Mouse (Mus musculus) embryonic facial prominence, embryonic 13.5 days (tissue): ENCODE data around the gene Tars. TPM values are rescaled to one million over a fixed set of nuclear protein-coding genes. Genes with fewer than 3 reads are reported as not detected.

Experiments
- ATAC-seq: fragments of 200-750 bp; cut with Nextera tagmentation; 2 replicates; pipeline ENCODE4 v1.8.0; 2017; ENCODE audit warnings: low read depth; ENCODE audit not compliant: insufficient number of reproducible peaks, insufficient read depth, low FRiP score, low TSS enrichment
- H3K27ac ChIP-seq: fragments of 300-500 bp; sonication (generic); 2 replicates; pipeline ENCODE4 v1.5.1; 2015; ENCODE audit warnings: moderate library complexity, mild to moderate bottlenecking, inconsistent platforms
- H3K27me3 ChIP-seq: fragments of 300-500 bp; sonication (generic); 2 replicates; pipeline ENCODE4 v1.6.1; 2015; ENCODE audit warnings: mild to moderate bottlenecking, inconsistent platforms
- H3K36me3 ChIP-seq: fragments of 300-500 bp; sonication (generic); 2 replicates; pipeline ENCODE4 v1.6.1; 2015; ENCODE audit warnings: mild to moderate bottlenecking, inconsistent platforms
- H3K4me1 ChIP-seq: fragments of 300-500 bp; sonication (generic); 2 replicates; pipeline ENCODE4 v1.6.1; 2015; ENCODE audit warnings: inconsistent platforms
- H3K4me2 ChIP-seq: fragments of 300-500 bp; sonication (generic); 2 replicates; pipeline ENCODE4 v1.6.1; 2015; ENCODE audit warnings: moderate library complexity, mild to moderate bottlenecking, inconsistent platforms
- H3K4me3 ChIP-seq: fragments of 300-500 bp; sonication (generic); 2 replicates; pipeline ENCODE4 v1.5.1; 2015; ENCODE audit warnings: mild to moderate bottlenecking, inconsistent platforms
- H3K9ac ChIP-seq: fragments of 300-500 bp; sonication (generic); 2 replicates; pipeline ENCODE4 v1.6.1; 2015; ENCODE audit warnings: mild to moderate bottlenecking, inconsistent platforms
- H3K9me3 ChIP-seq: fragments of 300-500 bp; sonication (generic); 2 replicates; pipeline ENCODE4 v1.6.1; 2016; ENCODE audit warnings: inconsistent platforms
- WGBS: fragments of 180-500 bp; shearing (Covaris S2); methylation state at CpG from one replicate; pipeline ENCODE4 v1.1.7; 2015; ENCODE audit warnings: mixed read lengths; 5-methylcytosine and 5-hydroxymethylcytosine counted together
- polyA plus RNA-seq: library from polyadenylated mRNA; unstranded; fragments of >200 nt; fragmentation: Nextera tagmentation; extraction: Ambion mirVana; gene quantifications from 2 replicates; pipeline ENCODE4 v1.2.1, GENCODE M21; 2015

The Tars gene
- polyA plus RNA-seq, 1 experiment from 2014 or later, result 64.0 TPM

DNA sequence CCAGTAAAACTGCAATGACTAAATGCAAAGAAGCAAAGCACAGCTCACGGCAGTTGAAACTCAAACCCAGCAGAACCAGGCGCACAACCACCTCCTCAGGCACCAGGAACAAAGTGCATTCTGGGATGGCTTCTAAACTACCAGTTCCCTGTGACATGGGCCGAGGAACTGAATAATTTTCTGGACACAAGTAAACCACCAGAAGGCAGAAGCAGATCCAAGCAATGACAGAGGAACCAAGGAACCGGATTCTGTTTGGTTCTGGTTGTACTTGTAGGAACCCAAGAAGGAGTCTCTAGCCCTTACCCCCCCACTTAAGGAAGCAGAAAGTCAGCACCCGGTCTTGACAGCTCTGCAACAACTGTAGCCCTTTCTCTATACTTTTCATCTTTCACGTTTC, 3.0 kb downstream of the Tars start:
- Histone ChIP-seq H3K9ac (no peak overlapping the region), H3K4me1 (peaks cover 16% of the 10 kb centered on the region), H3K27me3 (no peaks in the 10 kb centered on the region), H3K27ac (no peak overlapping the region), H3K9me3 (no peaks in the 10 kb centered on the region), H3K4me3 (no peak overlapping the region), H3K4me2 (no peak overlapping the region), H3K36me3 (peaks cover 45% of the 10 kb centered on the region)
- 90% methylated on average over 6 of the region's 6 CpGs for WGBS
- no peak for ATAC-seq

DNA sequence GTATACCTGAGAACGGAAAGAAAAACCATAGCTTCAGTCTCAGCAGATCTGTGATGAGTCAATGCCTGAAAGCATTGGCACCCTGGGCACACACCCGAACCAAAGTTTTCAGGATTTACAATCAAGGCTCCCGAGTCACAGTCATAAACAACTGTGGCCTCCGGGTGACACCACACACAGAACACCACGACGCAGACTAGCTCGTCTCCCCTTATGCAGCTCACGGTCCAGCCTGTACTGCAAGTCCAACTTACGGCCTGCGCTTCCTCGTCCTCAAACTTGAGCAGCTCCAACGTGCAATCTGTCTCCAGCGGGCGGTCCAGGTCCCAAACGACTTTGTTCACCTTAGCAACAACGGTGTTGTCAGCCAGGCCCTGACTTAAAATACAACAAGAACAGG, 6.6 kb downstream of the Tars start:
- Histone ChIP-seq H3K9ac (no peak overlapping the region), H3K9me3 (no peaks in the 10 kb centered on the region), H3K4me2 (no peak overlapping the region), H3K27me3 (no peaks in the 10 kb centered on the region), H3K36me3 (peaks cover 79% of the 10 kb centered on the region), H3K4me1 (peaks cover 4% of the 10 kb centered on the region; the same call in 1 of the 2 replicates), H3K4me3 (no peak overlapping the region), H3K27ac (no peak overlapping the region)
- ATAC-seq, result no peak
- WGBS, result 95% methylated on average over 16 of the region's 16 CpGs

DNA sequence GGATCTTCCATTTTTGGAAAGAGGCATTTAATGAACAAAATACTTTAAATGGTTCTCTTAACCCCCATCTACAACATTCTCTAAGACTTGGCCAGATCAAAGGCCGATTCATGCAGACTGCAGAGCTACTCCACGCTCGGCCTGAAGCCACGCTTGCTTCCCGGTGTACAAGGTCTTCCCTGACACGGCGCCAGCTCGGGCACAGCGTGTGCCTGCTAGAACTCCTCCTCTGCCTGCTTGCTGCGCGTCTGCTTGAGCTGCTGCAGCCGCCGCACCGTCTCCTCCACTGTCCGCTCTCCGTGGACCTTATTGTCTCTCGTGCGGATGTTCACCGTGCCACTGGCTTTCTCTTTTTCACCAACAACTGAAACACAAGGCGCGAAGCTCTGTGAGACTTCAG, 15.7 kb downstream of the Tars start:
- no peak overlapping the region for H3K4me3 ChIP-seq
- H3K36me3 ChIP-seq, result peaks cover 63% of the 10 kb centered on the region
- no peak overlapping the region for H3K9ac ChIP-seq
- no peak overlapping the region for H3K4me2 ChIP-seq
- H3K4me1 ChIP-seq, result no peaks in the 10 kb centered on the region
- 94% methylated on average over 21 of the region's 21 CpGs for WGBS
- no peak overlapping the region for H3K27ac ChIP-seq
- no peaks in the 10 kb centered on the region for H3K27me3 ChIP-seq
- ATAC-seq, result no peak
- no peaks in the 10 kb centered on the region for H3K9me3 ChIP-seq

DNA sequence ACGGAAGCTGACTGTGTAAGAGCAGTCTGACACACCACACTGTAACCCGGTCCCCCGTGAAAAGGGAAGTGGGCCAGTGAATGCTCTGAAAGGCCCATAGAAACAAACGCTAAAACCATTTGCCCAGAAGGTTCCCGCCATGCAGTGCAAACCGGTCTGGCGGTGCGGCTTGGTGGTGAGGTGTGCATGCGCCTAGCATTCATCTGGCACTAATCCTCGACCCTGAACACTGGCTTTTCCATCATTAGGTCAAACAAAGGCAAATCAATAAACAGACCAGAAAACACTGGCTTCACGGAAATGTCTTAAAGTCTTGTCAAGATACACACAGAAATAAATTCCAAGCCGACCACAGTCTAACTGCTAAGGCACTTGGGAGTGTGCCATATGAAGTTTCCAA, 16.9 kb downstream of the Tars start:
- no peaks in the 10 kb centered on the region for H3K27me3 ChIP-seq
- no peaks in the 10 kb centered on the region for H3K9me3 ChIP-seq
- 86% methylated on average over 12 of the region's 12 CpGs for WGBS
- no peaks in the 10 kb centered on the region for H3K4me1 ChIP-seq
- no peak overlapping the region for H3K4me2 ChIP-seq
- H3K4me3 ChIP-seq, result no peak overlapping the region
- no peak for ATAC-seq
- H3K9ac ChIP-seq, result no peak overlapping the region
- H3K27ac ChIP-seq, result no peak overlapping the region
- peaks cover 51% of the 10 kb centered on the region for H3K36me3 ChIP-seq

DNA sequence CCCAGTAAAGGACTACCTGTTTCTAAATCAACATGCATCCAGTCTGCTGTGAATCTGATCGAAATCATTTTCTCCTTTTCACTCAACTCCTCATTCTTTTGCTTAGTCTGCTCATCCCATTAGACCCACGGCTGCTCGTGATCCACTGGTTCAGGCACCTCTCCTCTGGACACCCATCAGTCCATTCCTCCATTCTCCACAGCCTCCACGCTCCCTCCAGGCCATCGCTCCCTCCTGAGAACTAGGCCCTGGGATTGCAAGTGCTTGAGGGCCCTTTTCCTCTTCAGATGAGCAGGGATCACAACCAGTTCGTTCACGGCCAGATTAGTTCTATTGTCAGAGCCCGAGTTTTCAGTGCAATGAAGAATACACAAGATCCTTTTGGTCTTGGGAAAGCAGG, 18.8 kb downstream of the Tars start:
- ATAC-seq, result no peak
- Histone ChIP-seq H3K4me2 (no peak overlapping the region), H3K4me1 (no peaks in the 10 kb centered on the region), H3K9me3 (no peaks in the 10 kb centered on the region), H3K27ac (no peak overlapping the region), H3K27me3 (no peaks in the 10 kb centered on the region), H3K4me3 (no peak overlapping the region), H3K36me3 (peaks cover 31% of the 10 kb centered on the region), H3K9ac (no peak overlapping the region)
- WGBS, result 76% methylated on average over 8 of the region's 8 CpGs

DNA sequence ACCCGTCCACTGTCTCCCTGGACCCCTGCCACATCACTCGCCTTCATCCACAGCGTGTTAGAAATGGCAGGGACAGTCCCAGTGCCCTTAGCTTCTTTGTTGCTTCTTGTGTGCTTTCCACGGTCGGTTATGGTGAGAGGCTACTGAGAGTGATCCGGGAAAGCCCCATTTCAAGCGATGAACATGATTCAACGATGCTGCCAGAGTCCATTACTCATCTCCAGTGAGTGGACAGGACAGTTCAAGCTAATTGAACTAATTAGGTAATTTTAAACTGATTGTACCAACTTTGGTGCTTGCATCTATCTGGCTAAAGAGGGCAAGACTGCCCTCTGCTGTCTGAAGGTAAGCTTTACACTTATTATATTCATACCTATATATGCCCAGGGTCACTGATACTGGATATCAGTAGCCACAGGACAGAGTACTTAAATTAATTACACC, 19.4 kb downstream of the Tars start:
- whole genome bisulfite sequencing, result 40% methylated on average over 8 of the region's 8 CpGs
- H3K9ac ChIP-seq, result no peak overlapping the region
- H3K27me3 ChIP-seq, result no peaks in the 10 kb centered on the region
- no peak overlapping the region for H3K4me2 ChIP-seq
- no peak overlapping the region for H3K27ac ChIP-seq
- no peak for ATAC-seq
- no peaks in the 10 kb centered on the region for H3K4me1 ChIP-seq
- H3K4me3 ChIP-seq, result no peak overlapping the region
- peaks cover 26% of the 10 kb centered on the region for H3K36me3 ChIP-seq
- no peaks in the 10 kb centered on the region for H3K9me3 ChIP-seq

DNA sequence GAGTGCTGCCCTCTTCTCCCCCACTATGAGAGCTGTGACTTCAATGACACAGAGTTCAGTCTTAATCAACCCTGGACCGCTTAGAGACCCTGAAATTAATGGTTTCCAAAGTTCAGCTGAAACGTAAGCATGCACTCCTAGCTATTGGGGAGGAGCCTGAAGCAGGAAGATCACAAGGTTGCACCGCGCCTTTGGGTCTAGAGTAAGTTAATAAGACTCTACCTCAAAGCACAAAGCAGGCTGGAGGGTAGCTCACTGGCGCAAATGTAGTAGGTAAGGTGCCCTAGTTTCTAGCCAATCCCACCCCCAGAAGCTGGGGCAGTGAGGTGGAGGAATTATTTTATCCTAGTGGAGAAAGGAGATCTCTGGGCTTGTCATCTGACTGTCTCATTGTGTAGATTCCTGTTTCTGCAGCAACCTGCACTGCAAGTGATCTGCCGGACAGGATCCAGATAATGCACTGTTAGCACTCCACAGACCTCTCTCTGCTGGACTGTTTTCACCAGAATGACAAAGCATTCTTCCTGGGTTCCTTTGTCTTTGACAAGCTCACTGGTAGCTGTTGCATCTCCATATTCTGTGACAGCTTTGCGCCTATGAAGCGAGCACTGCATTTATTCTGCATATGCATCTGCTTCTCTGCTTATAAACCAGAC, 19.9 kb downstream of the Tars start:
- no peak overlapping the region for H3K9ac ChIP-seq
- WGBS, result 83% methylated on average over 8 of the region's 8 CpGs
- no peaks in the 10 kb centered on the region for H3K27me3 ChIP-seq
- peaks cover 21% of the 10 kb centered on the region for H3K36me3 ChIP-seq
- no peaks in the 10 kb centered on the region for H3K9me3 ChIP-seq
- no peak overlapping the region for H3K4me3 ChIP-seq
- ATAC-seq, result no peak
- H3K27ac ChIP-seq, result no peak overlapping the region
- H3K4me1 ChIP-seq, result no peaks in the 10 kb centered on the region
- H3K4me2 ChIP-seq, result no peak overlapping the region

DNA sequence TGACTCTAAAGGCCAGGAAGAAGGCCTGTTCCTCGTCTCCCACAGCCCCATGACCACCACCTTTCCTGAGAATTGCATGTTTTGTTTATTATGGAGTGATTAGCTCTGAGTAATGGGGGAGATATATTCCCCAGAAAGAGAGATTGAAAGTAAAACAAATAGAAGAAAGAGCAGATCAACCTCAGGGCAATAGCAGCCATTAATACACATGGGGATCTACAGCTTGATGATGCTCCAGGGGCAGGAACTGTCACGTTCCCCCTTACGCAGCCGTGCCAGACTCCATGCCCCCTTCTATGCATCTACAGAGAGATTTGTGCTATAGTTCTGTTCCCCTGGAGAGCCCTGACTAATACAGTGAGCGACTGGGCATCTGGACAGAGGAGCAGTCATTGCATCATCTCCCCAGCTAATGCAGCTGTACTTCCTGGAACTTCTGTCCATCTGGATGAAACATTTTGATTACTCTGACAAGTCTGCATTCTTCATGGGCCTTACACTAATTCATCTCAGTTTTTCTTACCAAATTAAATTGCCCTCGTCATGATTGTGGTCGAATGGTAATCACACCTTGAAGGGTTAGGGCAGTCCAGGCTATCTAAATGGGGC, 28.9 kb downstream of the Tars start:
- 79% methylated on average over 7 of the region's 7 CpGs for WGBS
- ATAC-seq, result no peak

DNA sequence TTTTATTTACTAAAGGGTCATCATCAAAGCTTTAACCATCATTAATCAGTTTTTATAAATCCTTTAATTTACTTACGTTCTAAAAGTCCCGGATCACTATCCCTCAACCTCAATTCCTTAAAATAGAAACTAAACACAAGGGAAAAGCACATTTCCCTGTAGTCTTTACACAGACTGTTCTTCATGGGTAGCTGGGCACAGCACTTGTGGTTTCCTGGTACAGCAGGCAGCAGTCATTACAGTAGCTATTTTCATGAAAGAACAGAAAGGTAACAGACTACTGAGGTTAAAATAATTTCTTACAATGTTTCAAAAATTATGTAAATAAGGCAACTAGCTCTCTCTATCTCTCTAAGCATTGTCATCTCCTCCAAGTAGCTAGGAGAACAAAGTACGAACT, 29.9 kb downstream of the Tars start:
- H3K9ac ChIP-seq, result no peak overlapping the region
- 77% methylated on average over 3 of the region's 3 CpGs for WGBS
- no peaks in the 10 kb centered on the region for H3K27me3 ChIP-seq
- H3K4me1 ChIP-seq, result no peaks in the 10 kb centered on the region
- no peak for ATAC-seq
- no peaks in the 10 kb centered on the region for H3K36me3 ChIP-seq
- H3K4me3 ChIP-seq, result no peak overlapping the region
- H3K27ac ChIP-seq, result no peak overlapping the region
- H3K4me2 ChIP-seq, result no peak overlapping the region
- H3K9me3 ChIP-seq, result no peaks in the 10 kb centered on the region

More for the DNA sequence above, 28.9 kb downstream of the Tars start:
- Histone ChIP-seq H3K4me3 (no peak overlapping the region), H3K36me3 (no peaks in the 10 kb centered on the region), H3K4me2 (no peak overlapping the region), H3K9ac (no peak overlapping the region), H3K9me3 (no peaks in the 10 kb centered on the region), H3K27me3 (no peaks in the 10 kb centered on the region), H3K4me1 (no peaks in the 10 kb centered on the region), H3K27ac (no peak overlapping the region)

DNA sequence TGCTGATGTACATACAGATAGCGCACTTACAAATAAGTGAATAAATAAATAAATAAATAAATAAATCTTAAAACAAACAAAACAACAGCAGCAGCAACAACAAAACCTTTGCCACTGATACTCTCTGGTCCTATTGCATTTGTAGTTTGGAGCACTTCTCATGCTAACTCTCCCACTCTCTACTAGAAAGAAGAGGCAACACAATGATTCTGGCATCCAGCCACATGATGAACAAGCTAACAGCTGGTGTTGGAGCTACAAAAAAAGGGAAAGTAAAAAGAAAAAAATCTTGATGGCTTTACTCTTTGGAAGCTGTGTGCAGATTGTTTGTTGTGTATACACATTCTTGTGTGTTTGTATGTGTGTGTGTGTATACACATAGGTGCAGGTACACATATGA, 34.7 kb downstream of the Tars start:
- no peak overlapping the region for H3K27ac ChIP-seq
- H3K4me3 ChIP-seq, result no peak overlapping the region
- no peaks in the 10 kb centered on the region for H3K27me3 ChIP-seq
- WGBS, result 92% methylated on average over 1 of the region's 1 CpGs
- H3K9me3 ChIP-seq, result no peaks in the 10 kb centered on the region
- H3K36me3 ChIP-seq, result no peaks in the 10 kb centered on the region
- H3K4me2 ChIP-seq, result no peak overlapping the region
- H3K4me1 ChIP-seq, result no peaks in the 10 kb centered on the region
- no peak overlapping the region for H3K9ac ChIP-seq
- ATAC-seq, result no peak

DNA sequence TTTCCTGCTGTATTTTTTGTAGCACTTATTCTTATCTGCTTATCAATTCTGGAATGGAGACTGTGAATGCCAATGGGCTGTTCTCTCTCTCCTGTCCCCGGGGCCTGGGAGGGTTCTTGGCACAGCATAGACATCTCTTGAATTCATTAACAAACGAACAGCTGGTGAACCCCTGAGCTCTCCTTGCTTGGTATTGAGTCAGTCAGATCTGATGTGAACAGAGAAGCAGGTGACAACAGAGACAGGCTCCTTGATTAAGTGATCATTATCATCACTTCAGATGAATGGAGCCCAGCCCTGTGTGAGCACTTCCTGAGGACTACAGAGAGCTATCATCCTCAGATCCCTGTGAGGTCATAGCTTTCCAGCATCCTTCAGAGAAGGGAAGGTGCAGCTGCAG, 35.4 kb downstream of the Tars start:
- Histone ChIP-seq H3K4me3 (no peak overlapping the region), H3K27me3 (no peaks in the 10 kb centered on the region), H3K9ac (no peak overlapping the region), H3K4me1 (no peaks in the 10 kb centered on the region), H3K9me3 (no peaks in the 10 kb centered on the region), H3K27ac (no peak overlapping the region), H3K4me2 (no peak overlapping the region), H3K36me3 (no peaks in the 10 kb centered on the region)
- no peak for ATAC-seq
- 36% methylated on average over 2 of the region's 2 CpGs for whole genome bisulfite sequencing

DNA sequence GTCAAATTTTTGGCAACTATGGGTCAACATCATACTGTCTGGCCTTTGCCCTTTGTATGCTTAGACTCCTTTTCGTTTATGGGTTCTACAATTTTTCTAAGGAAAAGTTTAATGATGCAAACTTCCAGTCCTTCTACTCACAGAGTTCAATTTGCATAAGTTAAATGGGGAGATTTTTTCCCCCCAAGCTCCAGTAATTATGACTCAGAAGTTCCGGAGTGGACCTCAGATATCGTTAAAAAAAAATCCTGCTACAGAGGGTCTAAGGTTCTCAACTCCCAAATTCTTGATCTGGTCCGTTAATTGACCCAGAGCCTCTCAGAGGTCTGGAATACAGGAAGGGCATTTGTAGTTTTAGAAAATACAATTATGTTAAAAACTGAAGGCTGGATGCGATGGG, 37.6 kb downstream of the Tars start:
- H3K4me2 ChIP-seq, result no peak overlapping the region
- no peak overlapping the region for H3K4me3 ChIP-seq
- 0 out of 2 replicates have a peak, but pooled peaks cover 2% of the 10 kb centered on the region for H3K27me3 ChIP-seq
- no peak overlapping the region for H3K27ac ChIP-seq
- 82% methylated on average over 5 of the region's 5 CpGs for WGBS
- no peak overlapping the region for H3K9ac ChIP-seq
- no peaks in the 10 kb centered on the region for H3K36me3 ChIP-seq
- ATAC-seq, result no peak
- no peaks in the 10 kb centered on the region for H3K4me1 ChIP-seq
- H3K9me3 ChIP-seq, result no peaks in the 10 kb centered on the region
